Mouse (Mus musculus): ENCODE data around the gene Esp18. TPM values are rescaled to one million over a fixed set of nuclear protein-coding genes. Genes with fewer than 3 reads are reported as not detected.

Gene Esp18
- not detected for polyA plus RNA-seq (2014; fragmentation: Illumina TruSeq; extraction: RNeasy Lipid Tissue Mini Kit (QIAGEN cat#74804); ENCODE audit: low read depth, low replicate concordance)

DNA sequence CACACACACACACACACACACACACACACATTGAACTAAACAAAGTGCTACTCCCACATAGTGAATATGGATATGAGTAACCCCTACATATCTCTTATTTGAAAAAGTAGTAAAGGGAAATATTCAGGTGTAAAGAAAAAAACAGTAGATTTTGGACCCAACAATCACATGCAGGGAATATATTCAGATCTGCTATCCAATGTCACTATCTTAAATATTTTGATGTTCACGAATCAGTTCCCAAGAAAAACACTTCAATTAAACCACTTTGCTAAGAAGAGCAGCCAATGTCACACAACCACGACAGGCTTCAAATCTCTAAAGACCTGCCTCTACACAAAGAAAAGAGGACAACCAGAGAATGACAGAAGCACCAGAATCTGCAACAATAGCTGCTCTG lies at the start of gene Esp18:
Esp18 (plus strand) TSS at position 301 of the 400 bp plus-strand sequence.

Other genes with a start within 250 kb of the Esp18 start
- not detected for gene Esp16, start 129.8 kb downstream of the Esp18 start, polyA plus RNA-seq (2014; fragmentation: Illumina TruSeq; extraction: RNeasy Lipid Tissue Mini Kit (QIAGEN cat#74804); ENCODE audit: low read depth, low replicate concordance)
- not detected for gene Esp15, start 234.6 kb downstream of the Esp18 start, polyA plus RNA-seq (2014; fragmentation: Illumina TruSeq; extraction: RNeasy Lipid Tissue Mini Kit (QIAGEN cat#74804); ENCODE audit: low read depth, low replicate concordance)